Comparison of ENCODE assay signal across 25 mouse cellular contexts in genomic region chr2:14233983-14234382, GRCm38 (mm10). TPM values are rescaled to one million over a fixed set of nuclear protein-coding genes. Genes with fewer than 3 reads are reported as not detected.
A peak's percentile ranks its signal among the peaks of the same experiment; 100 is the strongest.
DNase-seq lines count a peak whose midpoint lies in the region; ATAC-seq and TF ChIP-seq lines count a peak whose summit lies in the region.
"Had no signal": no experiment of that assay in that cellular context is flagged by ENCODE, and none has a peak within 500 bp of the region (broad histone marks: within the 10 kb centered on the region; RNA-seq: fewer than 3 reads in every experiment).

No protein-coding gene starts in this region.

- H3K27me3 ChIP-seq in lung, postnatal 0 days (replicated peaks; ENCODE audit: insufficient read depth, low read length), result no peaks in the 10 kb centered on the region
- H3K27me3 ChIP-seq: forebrain, embryonic 13.5 days; heart, embryonic 13.5 days; hindbrain, embryonic 12.5 days; hindbrain, embryonic 15.5 days had no signal

- peak; percentile 25 for DNase-seq in lung, postnatal 0 days (ENCODE audit: low spot score)
- DNase-seq in lung, adult 18-20 months, result no peak
- no peak for DNase-seq in cerebellum, postnatal 25 days
- no peak for DNase-seq in cerebellum, adult 8-10 months
- DNase-seq: adrenal gland, adult 8-10 months; adrenal gland, postnatal 25 days; cerebellum, adult 18-20 months; cerebellum, adult 9-11 months; cerebellum, postnatal 36 days; gastrocnemius, postnatal 14 days; heart, adult 2 months had no signal

- H3K36me3 ChIP-seq in lung, postnatal 0 days (ENCODE audit: insufficient read depth, low read length), result no peaks in the 10 kb centered on the region
- H3K36me3 ChIP-seq: forebrain, embryonic 10.5 days; heart, embryonic 10.5 days; heart, embryonic 13.5 days; hindbrain, embryonic 12.5 days; hindbrain, embryonic 15.5 days had no signal

- TF ChIP-seq EP300 in lung, postnatal 0 days (IDR thresholded peaks at IDR 0.05), result no peak

- no peaks in the 10 kb centered on the region for H3K4me1 ChIP-seq in lung, postnatal 0 days (ENCODE audit: insufficient read depth, low read depth, low read length)
- H3K4me1 ChIP-seq: forebrain, embryonic 13.5 days; hindbrain, embryonic 12.5 days; hindbrain, embryonic 15.5 days had no signal

- H3K4me3 ChIP-seq in lung, postnatal 0 days (ENCODE audit: low read depth, low read length), result no peak overlapping the region
- H3K4me3 ChIP-seq: forebrain, embryonic 10.5 days; forebrain, embryonic 13.5 days; heart, adult 2 months; heart, embryonic 10.5 days; heart, embryonic 13.5 days; hindbrain, embryonic 12.5 days; hindbrain, embryonic 15.5 days had no signal

- H3K4me2 ChIP-seq in lung, postnatal 0 days (replicated peaks; ENCODE audit: low read depth, low read length), result no peak overlapping the region
- H3K4me2 ChIP-seq: forebrain, embryonic 13.5 days; heart, embryonic 13.5 days; hindbrain, embryonic 12.5 days; hindbrain, embryonic 15.5 days had no signal

- no peak overlapping the region for H3K27ac ChIP-seq in lung, postnatal 0 days (ENCODE audit: low read length)
- H3K27ac ChIP-seq: forebrain, embryonic 10.5 days; forebrain, embryonic 13.5 days; heart, adult 2 months; heart, embryonic 10.5 days; heart, embryonic 13.5 days; hindbrain, embryonic 12.5 days; hindbrain, embryonic 15.5 days had no signal

- no peak for ATAC-seq in lung, postnatal 0 days
- peak; percentile 77 for ATAC-seq in granulocyte monocyte progenitor cell, adult 5-6 weeks (replicated peaks; ENCODE audit: poor library complexity, severe bottlenecking)
- peak; percentile 65 for ATAC-seq in megakaryocyte progenitor cell, adult 5-6 weeks (replicated peaks; ENCODE audit: poor library complexity)
- ATAC-seq: activated CD4-positive, CD25-positive, alpha-beta regulatory T cell, adult 4 months; CD4-positive, CD25-positive, alpha-beta regulatory T cell, adult 4 months; forebrain, embryonic 13.5 days; forebrain, embryonic 16.5 days had no signal

- no peaks in the 10 kb centered on the region for H3K9me3 ChIP-seq in lung, postnatal 0 days (ENCODE audit: low read length)
- H3K9me3 ChIP-seq: forebrain, embryonic 10.5 days; forebrain, embryonic 13.5 days; heart, embryonic 10.5 days; heart, embryonic 13.5 days; hindbrain, embryonic 12.5 days; hindbrain, embryonic 15.5 days had no signal

- no peak overlapping the region for H3K9ac ChIP-seq in lung, postnatal 0 days (replicated peaks; ENCODE audit: low read depth)
- H3K9ac ChIP-seq: forebrain, embryonic 13.5 days; heart, embryonic 13.5 days; hindbrain, embryonic 12.5 days; hindbrain, embryonic 15.5 days had no signal

- TF ChIP-seq CTCF in lung, postnatal 0 days (IDR thresholded peaks at IDR 0.05), result no peak

- 41% methylated on average over 2 of the region's 2 CpGs for WGBS in lung, postnatal 0 days

RNA-seq across cellular contexts. Expression of gene Mrc1, which starts 4.8 kb away (rescaled TPM):
- 8.2 and 8.7 TPM in 2 replicates for polyA plus RNA-seq in lung, postnatal 0 days (2015; fragmentation: Nextera tagmentation; extraction: Ambion mirVana)
- total RNA-seq in granulocyte monocyte progenitor cell, adult 5-6 weeks (2014; fragmentation: Nextera tagmentation), result 0.88 and 1.4 TPM in 2 replicates
- 0.82 and 1.1 TPM in 2 replicates for total RNA-seq in granulocyte monocyte progenitor cell, adult 5-6 weeks (2017)
- total RNA-seq in megakaryocyte progenitor cell, adult 5-6 weeks (2015), result 0.85 and 1.4 TPM in 2 replicates
- 1.4 and 2.1 TPM in 2 replicates for total RNA-seq in megakaryocyte progenitor cell, adult 5-6 weeks (2017)

RNA-seq across cellular contexts. Expression of gene Tmem236, which starts 59.7 kb away (rescaled TPM):
- 0.07 TPM in 1 of 2 replicates, not detected in the other for polyA plus RNA-seq in lung, postnatal 0 days (2015; fragmentation: Nextera tagmentation; extraction: Ambion mirVana)
- total RNA-seq in granulocyte monocyte progenitor cell, adult 5-6 weeks (2014; fragmentation: Nextera tagmentation), result not detected in 2 replicates
- not detected in 2 replicates for total RNA-seq in granulocyte monocyte progenitor cell, adult 5-6 weeks (2017)
- not detected in 2 replicates for total RNA-seq in megakaryocyte progenitor cell, adult 5-6 weeks (2015)
- 0.10 and 0.12 TPM in 2 replicates for total RNA-seq in megakaryocyte progenitor cell, adult 5-6 weeks (2017)
- total RNA-seq: heart, postnatal 25 days; hematopoietic stem cell, adult 5-6 weeks had no signal
- polyA plus RNA-seq: activated CD4-positive, CD25-positive, alpha-beta regulatory T cell, adult 4 months; CD4-positive, CD25-positive, alpha-beta regulatory T cell, adult 4 months; forebrain, embryonic 10.5 days; gonadal fat pad, adult 2 months; heart, adult 2 months; heart, embryonic 10.5 days; hindbrain, embryonic 12.5 days had no signal
